ENCODE assay signal across 8 mouse cellular contexts in genomic region chr10:85872479-85872773, GRCm38 (mm10). TPM values are rescaled to one million over a fixed set of nuclear protein-coding genes. Genes with fewer than 3 reads are reported as not detected.
DNase-seq lines count a peak whose midpoint lies in the region; ATAC-seq and TF ChIP-seq lines count a peak whose summit lies in the region.

No protein-coding gene starts in this region.

- peak overlapping the region; percentile 89 for H3K4me2 ChIP-seq in heart, postnatal 0 days (ENCODE audit: low read depth, low read length)
- H3K4me2 ChIP-seq in hindbrain, embryonic 11.5 days (replicated peaks; ENCODE audit: low read depth, low read length), result peak overlapping the region; percentile 61
- H3K4me2 ChIP-seq in midbrain, embryonic 11.5 days, result peak overlapping the region; percentile 85

- TF ChIP-seq CTCF in heart, postnatal 0 days (IDR thresholded peaks at IDR 0.05; ENCODE audit: low read depth), result no peak

- H3K27ac ChIP-seq in heart, postnatal 0 days (ENCODE audit: low read depth), result peak overlapping the region; percentile 69
- H3K27ac ChIP-seq in hindbrain, embryonic 11.5 days (ENCODE audit: low read depth, low read length), result no peak overlapping the region
- no peak overlapping the region for H3K27ac ChIP-seq in midbrain, embryonic 11.5 days (ENCODE audit: low read depth, low read length)

- no peak for ATAC-seq in heart, postnatal 0 days (ENCODE audit: insufficient read depth, low read depth)
- ATAC-seq in activated CD4-positive, CD25-positive, alpha-beta regulatory T cell, adult 4 months, result peak; percentile 65
- peak; percentile 1; the same call in 1 of the 2 replicates for ATAC-seq in hindbrain, embryonic 11.5 days (ENCODE audit: low FRiP score)
- ATAC-seq in midbrain, embryonic 11.5 days (ENCODE audit: low FRiP score), result peak; percentile 47; the same call in 1 of the 2 replicates
- ATAC-seq in cerebellum, adult (ENCODE audit: insufficient number of reproducible peaks, low FRiP score, low TSS enrichment), result no peak

- H3K27me3 ChIP-seq in heart, postnatal 0 days (ENCODE audit: control insufficient read depth, insufficient read depth, low read length), result no peaks in the 10 kb centered on the region
- H3K27me3 ChIP-seq in hindbrain, embryonic 11.5 days (ENCODE audit: control insufficient read depth, insufficient read depth, low read length), result no peaks in the 10 kb centered on the region
- no peaks in the 10 kb centered on the region for H3K27me3 ChIP-seq in midbrain, embryonic 11.5 days (ENCODE audit: control insufficient read depth, insufficient read depth, low read length)

- no peak for TF ChIP-seq EP300 in heart, postnatal 0 days (IDR thresholded peaks at IDR 0.05; ENCODE audit: low read depth)

- intact Hi-C loops in heart, postnatal 14 days (cut with DNase I), result no loop called here
- intact Hi-C loops in left cerebral cortex, postnatal 4 days (cut with DNase I), result loop anchor here (10.0 kb wide), 1 partner anchor 198 kb away; no protein-coding TSS in a partner anchor

- H3K9me3 ChIP-seq in heart, postnatal 0 days (replicated peaks; ENCODE audit: control insufficient read depth, low read length), result no peaks in the 10 kb centered on the region
- H3K9me3 ChIP-seq in hindbrain, embryonic 11.5 days (ENCODE audit: control insufficient read depth, low read length), result no peaks in the 10 kb centered on the region
- H3K9me3 ChIP-seq in midbrain, embryonic 11.5 days (ENCODE audit: control insufficient read depth, low read length), result no peaks in the 10 kb centered on the region

- H3K4me1 ChIP-seq in heart, postnatal 0 days (ENCODE audit: control insufficient read depth, insufficient read depth), result peaks cover 6% of the 10 kb centered on the region; the same call in 1 of the 2 replicates
- H3K4me1 ChIP-seq in hindbrain, embryonic 11.5 days (replicated peaks; ENCODE audit: control insufficient read depth, insufficient read depth, low read length), result no peaks in the 10 kb centered on the region
- peaks cover 11% of the 10 kb centered on the region for H3K4me1 ChIP-seq in midbrain, embryonic 11.5 days (ENCODE audit: control insufficient read depth, insufficient read depth, low read length)

- peak; percentile 9 for DNase-seq in heart, postnatal 0 days (ENCODE audit: low spot score)
- DNase-seq in heart, postnatal 14 days, result no peak
- DNase-seq in hindbrain, embryonic 11.5 days (ENCODE audit: low spot score), result no peak
- DNase-seq in midbrain, embryonic 11.5 days (ENCODE audit: low spot score, missing footprints), result no peak
- DNase-seq in spleen, postnatal 36 days (ENCODE audit: low spot score in 2 of 2), result no peak
- DNase-seq in left cerebral cortex, postnatal 4 days, result no peak

- peaks cover 33% of the 10 kb centered on the region for H3K36me3 ChIP-seq in heart, postnatal 0 days (replicated peaks; ENCODE audit: control insufficient read depth, insufficient read depth, low read length)
- 0 out of 2 replicates have a peak, but pooled peaks cover 2% of the 10 kb centered on the region for H3K36me3 ChIP-seq in hindbrain, embryonic 11.5 days (ENCODE audit: control insufficient read depth, insufficient read depth, low read length)
- H3K36me3 ChIP-seq in midbrain, embryonic 11.5 days (ENCODE audit: control insufficient read depth, insufficient read depth, low read length), result peaks cover 10% of the 10 kb centered on the region

- H3K9ac ChIP-seq in heart, postnatal 0 days (replicated peaks; ENCODE audit: low read depth, low read length), result peak overlapping the region; percentile 81
- H3K9ac ChIP-seq in hindbrain, embryonic 11.5 days (ENCODE audit: low read depth, low read length), result peak overlapping the region; percentile 82
- H3K9ac ChIP-seq in midbrain, embryonic 11.5 days (ENCODE audit: low read length), result peak overlapping the region; percentile 90

- under 1% methylated on average over 5 of the region's 5 CpGs for WGBS in heart, postnatal 0 days
- WGBS in hindbrain, embryonic 11.5 days, result 10% methylated on average over 5 of the region's 5 CpGs
- 7% methylated on average over 5 of the region's 5 CpGs for WGBS in midbrain, embryonic 11.5 days

- H3K4me3 ChIP-seq in heart, postnatal 0 days (ENCODE audit: low read depth, low read length), result peak overlapping the region; percentile 97
- peak overlapping the region; percentile 87 for H3K4me3 ChIP-seq in hindbrain, embryonic 11.5 days (ENCODE audit: low read depth, low read length)
- H3K4me3 ChIP-seq in midbrain, embryonic 11.5 days (ENCODE audit: low read depth, low read length), result peak overlapping the region; percentile 97

RNA-seq across cellular contexts. Expression of gene Pwp1, which starts 43.1 kb away (rescaled TPM):
- 22.5 and 29.1 TPM in 2 replicates for total RNA-seq in heart, postnatal 0 days (2014; rRNA removed; ENCODE audit: low replicate concordance)
- 25.7 and 29.4 TPM in 2 replicates for polyA plus RNA-seq in heart, postnatal 0 days (2015; fragmentation: Nextera tagmentation; extraction: Ambion mirVana)
- 10 to 100 TPM; 13.3 to 13.7 TPM for total RNA-seq in heart, postnatal 14 days (2021)
- 10 to 100 TPM; 42.9 to 44.3 TPM for polyA plus RNA-seq in activated CD4-positive, CD25-positive, alpha-beta regulatory T cell, adult 4 months (2017; shearing (Covaris generic))
- 91.7 and 93.5 TPM in 2 replicates for polyA plus RNA-seq in hindbrain, embryonic 11.5 days (2014; fragmentation: Nextera tagmentation; extraction: Ambion mirVana)
- 97.7 and 97.8 TPM in 2 replicates for polyA plus RNA-seq in midbrain, embryonic 11.5 days (2014; fragmentation: Nextera tagmentation; extraction: Ambion mirVana)
- 10 to 100 TPM; 37.1 to 37.7 TPM for total RNA-seq in left cerebral cortex, postnatal 4 days (2021)

RNA-seq across cellular contexts. Expression of gene Prdm4, which starts 44.5 kb away (rescaled TPM):
- 29.1 and 34.5 TPM in 2 replicates for total RNA-seq in heart, postnatal 0 days (2014; rRNA removed; ENCODE audit: low replicate concordance)
- 4.4 and 4.6 TPM in 2 replicates for polyA plus RNA-seq in heart, postnatal 0 days (2015; fragmentation: Nextera tagmentation; extraction: Ambion mirVana)
- total RNA-seq in heart, postnatal 14 days (2021), result 10 to 100 TPM; 11.3 to 15.6 TPM
- polyA plus RNA-seq in activated CD4-positive, CD25-positive, alpha-beta regulatory T cell, adult 4 months (2017; shearing (Covaris generic)), result 1 to 10 TPM; 4.8 to 5.2 TPM
- 37.3 and 39.5 TPM in 2 replicates for polyA plus RNA-seq in hindbrain, embryonic 11.5 days (2014; fragmentation: Nextera tagmentation; extraction: Ambion mirVana)
- polyA plus RNA-seq in midbrain, embryonic 11.5 days (2014; fragmentation: Nextera tagmentation; extraction: Ambion mirVana), result 35.3 and 35.6 TPM in 2 replicates
- 10 to 100 TPM; 44.0 to 50.1 TPM for total RNA-seq in left cerebral cortex, postnatal 4 days (2021)

RNA-seq across cellular contexts. Expression of gene Ascl4, which starts 55.1 kb away (rescaled TPM):
- not detected in 2 replicates for total RNA-seq in heart, postnatal 0 days (2014; rRNA removed; ENCODE audit: low replicate concordance)
- polyA plus RNA-seq in heart, postnatal 0 days (2015; fragmentation: Nextera tagmentation; extraction: Ambion mirVana), result not detected in 2 replicates
- not detected for total RNA-seq in heart, postnatal 14 days (2021)
- polyA plus RNA-seq in activated CD4-positive, CD25-positive, alpha-beta regulatory T cell, adult 4 months (2017; shearing (Covaris generic)), result under 1 TPM; 0.16 to 0.23 TPM
- 0.31 and 0.51 TPM in 2 replicates for polyA plus RNA-seq in hindbrain, embryonic 11.5 days (2014; fragmentation: Nextera tagmentation; extraction: Ambion mirVana)
- polyA plus RNA-seq in midbrain, embryonic 11.5 days (2014; fragmentation: Nextera tagmentation; extraction: Ambion mirVana), result 0.28 and 0.36 TPM in 2 replicates
- total RNA-seq in left cerebral cortex, postnatal 4 days (2021), result not detected

Comparison
In these comparisons a context has a peak if more than half of its experiments do, and no peak if none do; other contexts are left out.
1. ATAC-seq: peak in activated CD4-positive, CD25-positive, alpha-beta regulatory T cell, adult 4 months (single experiment), hindbrain, embryonic 11.5 days (single experiment) and midbrain, embryonic 11.5 days (single experiment); none in heart, postnatal 0 days (single experiment) and cerebellum, adult (single experiment).
2. Peak in every context shown above with its lines, with median percentiles within 50 percentile points of each other: H3K4me2 ChIP-seq, H3K4me3 ChIP-seq and H3K9ac ChIP-seq.